21 mouse cellular contexts compared by ENCODE assay signal in genomic region chr11:113393366-113394150, GRCm38 (mm10).
A peak's percentile ranks its signal among the peaks of the same experiment; 100 is the strongest.
DNase-seq lines count a peak whose midpoint lies in the region; ATAC-seq lines count a peak whose summit lies in the region.
"Had no signal": no experiment of that assay in that cellular context is flagged by ENCODE, and none has a peak within 500 bp of the region (broad histone marks: within the 10 kb centered on the region; RNA-seq: fewer than 3 reads in every experiment).

No protein-coding gene starts in this region.

- H3K4me1 ChIP-seq in hindbrain, embryonic 12.5 days: peaks cover 43% of the 10 kb centered on the region
- no peaks in the 10 kb centered on the region for H3K4me1 ChIP-seq in hindbrain, embryonic 11.5 days (replicated peaks; ENCODE audit: control insufficient read depth, insufficient read depth, low read length)
- peaks cover 69% of the 10 kb centered on the region for H3K4me1 ChIP-seq in neural tube, embryonic 13.5 days (replicated peaks)
- peaks cover 57% of the 10 kb centered on the region for H3K4me1 ChIP-seq in neural tube, embryonic 15.5 days
- peaks cover 67% of the 10 kb centered on the region for H3K4me1 ChIP-seq in hindbrain, embryonic 13.5 days (replicated peaks)

- 69% methylated on average over 23 of the region's 23 CpGs for WGBS in hindbrain, embryonic 12.5 days
- 73% methylated on average over 23 of the region's 23 CpGs for WGBS in hindbrain, embryonic 11.5 days
- 62% methylated on average over 23 of the region's 23 CpGs for WGBS in neural tube, embryonic 13.5 days
- WGBS in neural tube, embryonic 15.5 days: 48% methylated on average over 23 of the region's 23 CpGs
- WGBS in hindbrain, embryonic 13.5 days: 50% methylated on average over 23 of the region's 23 CpGs

- H3K4me2 ChIP-seq in hindbrain, embryonic 12.5 days (replicated peaks): no peak overlapping the region
- H3K4me2 ChIP-seq in hindbrain, embryonic 11.5 days (replicated peaks; ENCODE audit: low read depth, low read length): no peak overlapping the region
- H3K4me2 ChIP-seq in neural tube, embryonic 13.5 days: no peak overlapping the region
- no peak overlapping the region for H3K4me2 ChIP-seq in neural tube, embryonic 15.5 days
- no peak overlapping the region for H3K4me2 ChIP-seq in hindbrain, embryonic 13.5 days
- H3K4me2 ChIP-seq: embryonic facial prominence, embryonic 12.5 days; heart, embryonic 15.5 days had no signal

- H3K9me3 ChIP-seq in hindbrain, embryonic 12.5 days (replicated peaks): peaks cover 12% of the 10 kb centered on the region
- peaks cover 3% of the 10 kb centered on the region; the same call in 1 of the 2 replicates for H3K9me3 ChIP-seq in hindbrain, embryonic 11.5 days (ENCODE audit: control insufficient read depth, low read length)
- H3K9me3 ChIP-seq in neural tube, embryonic 13.5 days: peaks cover 7% of the 10 kb centered on the region
- H3K9me3 ChIP-seq in neural tube, embryonic 15.5 days (replicated peaks): no peaks in the 10 kb centered on the region
- 0 out of 2 replicates have a peak, but pooled peaks cover 8% of the 10 kb centered on the region for H3K9me3 ChIP-seq in hindbrain, embryonic 13.5 days
- H3K9me3 ChIP-seq: heart, embryonic 15.5 days had no signal

- H3K27me3 ChIP-seq in hindbrain, embryonic 12.5 days: no peaks in the 10 kb centered on the region
- no peaks in the 10 kb centered on the region for H3K27me3 ChIP-seq in hindbrain, embryonic 11.5 days (ENCODE audit: control insufficient read depth, insufficient read depth, low read length)
- H3K27me3 ChIP-seq in neural tube, embryonic 13.5 days: no peaks in the 10 kb centered on the region
- no peaks in the 10 kb centered on the region for H3K27me3 ChIP-seq in neural tube, embryonic 15.5 days (replicated peaks)
- H3K27me3 ChIP-seq in hindbrain, embryonic 13.5 days: no peaks in the 10 kb centered on the region
- H3K27me3 ChIP-seq: heart, embryonic 15.5 days had no signal

- ATAC-seq in hindbrain, embryonic 12.5 days (ENCODE audit: low FRiP score): no peak; the same call in 1 of the 2 replicates
- ATAC-seq in hindbrain, embryonic 11.5 days (ENCODE audit: low FRiP score): no peak
- no peak for ATAC-seq in neural tube, embryonic 13.5 days (ENCODE audit: low read depth)
- no peak for ATAC-seq in neural tube, embryonic 15.5 days (ENCODE audit: low FRiP score)
- no peak for ATAC-seq in hindbrain, embryonic 13.5 days (ENCODE audit: low FRiP score)
- ATAC-seq: liver, postnatal 0 days had no signal

- peak; percentile 13 for DNase-seq in adrenal gland, postnatal 14 days
- no peak for DNase-seq in adrenal gland, adult 18-20 months (ENCODE audit: low spot score in 2 of 2)
- DNase-seq in hindbrain, embryonic 11.5 days (ENCODE audit: low spot score): no peak
- DNase-seq in gastrocnemius, postnatal 4 days (ENCODE audit: low spot score in 2 of 2): no peak
- DNase-seq: cerebellum, adult 18-20 months; gastrocnemius, adult 2 months; heart, adult 11 months; kidney, adult 2 months; layer of hippocampus, postnatal 36 days; liver; liver, postnatal 0 days; lung, postnatal 14 days; right cerebral cortex, postnatal 25 days; thymus, postnatal 14 days had no signal

- H3K9ac ChIP-seq in hindbrain, embryonic 12.5 days: no peak overlapping the region
- H3K9ac ChIP-seq in hindbrain, embryonic 11.5 days (ENCODE audit: low read depth, low read length): no peak overlapping the region
- no peak overlapping the region for H3K9ac ChIP-seq in neural tube, embryonic 13.5 days
- H3K9ac ChIP-seq in neural tube, embryonic 15.5 days (replicated peaks): no peak overlapping the region
- no peak overlapping the region for H3K9ac ChIP-seq in hindbrain, embryonic 13.5 days
- H3K9ac ChIP-seq: embryonic facial prominence, embryonic 12.5 days; heart, embryonic 15.5 days; liver, postnatal 0 days had no signal

- H3K27ac ChIP-seq in hindbrain, embryonic 12.5 days: peak overlapping the region; percentile 49; the same call in 1 of the 2 replicates
- no peak overlapping the region for H3K27ac ChIP-seq in hindbrain, embryonic 11.5 days (ENCODE audit: low read depth, low read length)
- H3K27ac ChIP-seq in neural tube, embryonic 13.5 days (replicated peaks): peak overlapping the region; percentile 40; the same call in 1 of the 2 replicates
- no peak overlapping the region for H3K27ac ChIP-seq in neural tube, embryonic 15.5 days (replicated peaks)
- H3K27ac ChIP-seq in hindbrain, embryonic 13.5 days: peak overlapping the region; percentile 69
- H3K27ac ChIP-seq: embryonic facial prominence, embryonic 12.5 days; gastrocnemius, adult 2 months; heart, embryonic 15.5 days; stomach, postnatal 0 days had no signal

- H3K36me3 ChIP-seq in hindbrain, embryonic 12.5 days: no peaks in the 10 kb centered on the region
- no peaks in the 10 kb centered on the region for H3K36me3 ChIP-seq in hindbrain, embryonic 11.5 days (ENCODE audit: control insufficient read depth, insufficient read depth, low read length)
- H3K36me3 ChIP-seq in neural tube, embryonic 13.5 days: no peaks in the 10 kb centered on the region
- H3K36me3 ChIP-seq in neural tube, embryonic 15.5 days: no peaks in the 10 kb centered on the region
- no peaks in the 10 kb centered on the region for H3K36me3 ChIP-seq in hindbrain, embryonic 13.5 days
- H3K36me3 ChIP-seq: embryonic facial prominence, embryonic 12.5 days; heart, embryonic 15.5 days had no signal

- H3K4me3 ChIP-seq in hindbrain, embryonic 12.5 days: no peak overlapping the region
- no peak overlapping the region for H3K4me3 ChIP-seq in hindbrain, embryonic 11.5 days (ENCODE audit: low read depth, low read length)
- no peak overlapping the region for H3K4me3 ChIP-seq in neural tube, embryonic 13.5 days
- no peak overlapping the region for H3K4me3 ChIP-seq in neural tube, embryonic 15.5 days (replicated peaks)
- no peak overlapping the region for H3K4me3 ChIP-seq in hindbrain, embryonic 13.5 days
- H3K4me3 ChIP-seq: embryonic facial prominence, embryonic 12.5 days; gastrocnemius, adult 2 months; heart, embryonic 15.5 days had no signal

Comparison
In these comparisons a context has a peak if more than half of its experiments do, and no peak if none do; other contexts are left out.
1. H3K27ac ChIP-seq: peak in hindbrain, embryonic 12.5 days (single experiment), neural tube, embryonic 13.5 days (single experiment) and hindbrain, embryonic 13.5 days (single experiment); none in hindbrain, embryonic 11.5 days (single experiment) and neural tube, embryonic 15.5 days (single experiment).